Mouse (Mus musculus) forebrain, postnatal 0 days (tissue): Measurements from ENCODE around the gene Cc2d2a. TPM values are rescaled to one million over a fixed set of nuclear protein-coding genes. Genes with fewer than 3 reads are reported as not detected.

Experiments
- ATAC-seq: fragments of 200-750 bp; cut with Nextera tagmentation; 2 replicates; pipeline ENCODE4 v1.8.0; 2017; ENCODE audit warnings: mild to moderate bottlenecking, moderate library complexity
- DNase-seq: peaks from one replicate; pipeline ENCODE4 v3.0.0-alpha.2; 2015
- H3K27ac ChIP-seq: fragments of 300-500 bp; sonication (generic); 2 replicates; pipeline ENCODE4 v1.5.1; 2014; ENCODE audit warnings: low read depth, mild to moderate bottlenecking, antibody characterized with exemption, low read length, moderate library complexity, mixed read lengths
- H3K27me3 ChIP-seq: fragments of 300-500 bp; sonication (generic); 2 replicates; pipeline ENCODE4 v1.6.1; 2014; ENCODE audit warnings: mild to moderate bottlenecking, low read length, mixed read lengths; ENCODE audit not compliant: insufficient read depth
- H3K36me3 ChIP-seq: fragments of 300-500 bp; sonication (generic); 2 replicates; pipeline ENCODE4 v1.6.1; 2014; ENCODE audit warnings: mild to moderate bottlenecking, moderate library complexity; ENCODE audit not compliant: insufficient read depth
- H3K4me1 ChIP-seq: fragments of 300-500 bp; sonication (generic); 2 replicates; pipeline ENCODE4 v1.6.1; 2014; ENCODE audit warnings: antibody characterized with exemption; ENCODE audit not compliant: insufficient read depth
- H3K4me2 ChIP-seq: fragments of 300-500 bp; sonication (generic); 2 replicates; pipeline ENCODE4 v1.6.1; 2014; ENCODE audit warnings: low read depth, mild to moderate bottlenecking, moderate library complexity
- H3K4me3 ChIP-seq: fragments of 300-500 bp; sonication (generic); 2 replicates; pipeline ENCODE4 v1.5.1; 2014; ENCODE audit warnings: low read depth, low read length, mixed read lengths
- H3K9ac ChIP-seq: fragments of 300-500 bp; sonication (generic); 2 replicates; pipeline ENCODE4 v1.6.1; 2014; ENCODE audit warnings: mild to moderate bottlenecking
- H3K9me3 ChIP-seq: fragments of 300-500 bp; sonication (generic); 2 replicates; pipeline ENCODE4 v1.6.1; 2016; ENCODE audit warnings: low read length
- CTCF ChIP-seq: sonication (generic); IDR thresholded peaks from 2 replicates; pipeline ENCODE4 v1.5.1; 2016; ENCODE audit warnings: antibody characterized with exemption, control low read depth, low read depth
- WGBS: fragments of 180-500 bp; shearing (Covaris S2); extraction: QIAGEN DNeasy Blood & Tissue Kit; methylation state at CpG from one replicate; pipeline ENCODE4 v1.1.7; 2014; 5-methylcytosine and 5-hydroxymethylcytosine counted together
- polyA plus RNA-seq: library from polyadenylated mRNA; unstranded; fragments of >200 nt; fragmentation: Nextera tagmentation; extraction: Ambion mirVana; gene quantifications from 2 replicates; pipeline ENCODE4 v1.2.1, GENCODE M21; 2015
- total RNA-seq: library from RNA; depleted of rRNA; stranded (reverse); fragments of >200 nt; gene quantifications from 2 replicates; pipeline ENCODE4 v1.2.3, GENCODE M21; 2014; rRNA removed

The Cc2d2a gene
- total and polyA plus RNA-seq, 2 experiments from 2014 or later: 5.6 to 10.2 TPM

DNA sequence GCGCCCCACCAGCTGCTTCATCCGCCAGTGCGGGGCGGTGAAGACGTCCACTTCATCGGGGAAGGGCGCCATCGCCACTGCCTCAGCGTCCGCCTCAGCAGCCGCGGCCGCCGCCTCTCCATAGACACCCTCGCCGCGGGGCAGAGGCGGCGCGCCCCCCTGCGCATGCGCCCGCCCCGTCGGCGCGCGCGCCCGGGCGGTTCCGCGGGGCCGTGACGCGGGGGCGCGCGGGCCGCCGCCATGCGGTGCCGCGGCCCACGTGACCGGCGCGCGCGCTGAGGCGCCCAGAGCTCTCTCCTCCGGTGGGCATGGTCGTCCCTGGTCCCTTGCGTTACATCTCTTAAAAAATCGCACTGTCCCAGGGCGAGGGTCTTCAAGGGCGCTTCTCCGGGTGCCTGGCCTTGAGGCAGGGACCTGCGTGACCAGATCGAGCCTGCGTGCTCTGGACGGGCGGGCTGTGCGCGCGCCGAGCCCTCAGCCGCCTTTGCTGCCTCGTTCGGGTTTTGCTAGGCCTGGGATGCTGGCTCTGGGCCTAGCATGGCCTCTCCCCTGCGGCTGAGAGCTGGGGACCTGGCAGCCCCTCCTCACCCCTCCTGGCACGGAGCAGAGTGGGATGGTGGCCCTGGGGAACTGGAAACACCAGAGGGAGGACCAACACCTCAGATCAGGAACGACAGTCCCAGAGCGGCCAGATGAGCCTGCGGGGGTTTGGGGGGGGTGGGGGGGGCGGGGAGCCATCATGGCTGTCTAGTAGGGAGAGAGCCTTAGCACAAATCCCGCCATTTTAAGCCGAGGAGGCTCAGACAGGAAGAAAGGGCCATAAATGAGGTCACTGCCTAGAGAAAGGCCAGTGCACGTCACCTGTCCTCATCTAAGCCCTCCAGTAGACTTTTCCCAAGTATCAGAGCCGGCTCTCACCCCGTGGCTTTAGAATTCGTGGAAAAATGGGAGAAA, 120.1 kb downstream of the Cc2d2a start:
- peak overlapping the region; percentile 95 for H3K4me2 ChIP-seq
- ATAC-seq: peak; percentile 92

DNA sequence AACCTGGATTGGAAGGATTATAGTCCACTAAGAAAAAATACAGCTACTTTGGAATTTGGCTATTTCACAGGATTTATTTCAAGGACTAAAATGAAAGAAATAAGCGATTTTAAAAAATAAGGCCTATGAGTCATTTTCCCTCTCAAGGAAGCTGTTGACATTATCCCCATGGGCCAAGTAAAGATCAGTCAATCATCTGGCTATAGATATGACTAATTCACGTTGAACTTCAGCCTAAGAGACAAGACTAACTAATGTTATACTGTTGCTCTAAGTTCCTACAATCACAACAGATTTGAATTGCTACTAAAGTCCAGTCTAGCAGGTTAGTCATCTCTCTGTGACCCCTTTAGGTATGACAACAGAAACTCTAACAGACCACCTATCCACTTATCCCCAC, 121.8 kb downstream of the Cc2d2a start:
- ATAC-seq (no peak), DNase-seq (no peak)
- Histone ChIP-seq H3K4me3 (no peak overlapping the region), H3K9ac (no peak overlapping the region), H3K27ac (no peak overlapping the region), H3K36me3 (no peaks in the 10 kb centered on the region), H3K4me1 (peaks cover 21% of the 10 kb centered on the region; the same call in 1 of the 2 replicates), H3K4me2 (no peak overlapping the region), H3K9me3 (no peaks in the 10 kb centered on the region), H3K27me3 (no peaks in the 10 kb centered on the region)
- 93% methylated on average over 2 of the region's 2 CpGs for WGBS
- no peak for TF ChIP-seq CTCF

More for the DNA sequence above, 120.1 kb downstream of the Cc2d2a start:
- H3K4me3 ChIP-seq: peak overlapping the region; percentile 85
- H3K36me3 ChIP-seq: no peaks in the 10 kb centered on the region
- peaks cover 23% of the 10 kb centered on the region; the same call in 1 of the 2 replicates for H3K4me1 ChIP-seq
- no peak for TF ChIP-seq CTCF
- H3K27me3 ChIP-seq: no peaks in the 10 kb centered on the region
- H3K9me3 ChIP-seq: no peaks in the 10 kb centered on the region
- H3K9ac ChIP-seq: peak overlapping the region; percentile 99
- peak; percentile 94 for DNase-seq
- peak overlapping the region; percentile 100 for H3K27ac ChIP-seq
- 8% methylated on average over 74 of the region's 82 CpGs for WGBS

DNA sequence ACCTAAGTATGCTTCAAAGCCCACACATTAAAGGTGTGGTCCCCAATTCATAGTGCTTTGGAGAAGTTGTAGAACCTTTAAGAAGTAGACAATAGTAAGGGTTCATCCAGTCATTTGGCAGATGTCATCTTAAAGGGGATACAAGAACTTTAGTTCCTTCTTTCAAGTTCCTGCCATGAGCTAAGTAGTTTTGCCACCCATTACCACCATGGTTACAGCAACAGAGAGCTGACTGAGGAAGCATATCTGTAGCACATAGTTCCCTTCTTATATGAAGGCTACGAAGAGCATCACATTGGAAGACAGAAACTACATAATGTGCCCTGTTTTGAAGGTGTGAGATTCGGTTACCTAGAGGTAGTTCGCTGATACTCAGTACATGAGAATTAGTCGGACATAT, 124.5 kb downstream of the Cc2d2a start:
- Histone ChIP-seq H3K27me3 (no peaks in the 10 kb centered on the region), H3K9ac (no peak overlapping the region), H3K4me1 (peaks cover 4% of the 10 kb centered on the region; the same call in 1 of the 2 replicates), H3K9me3 (no peaks in the 10 kb centered on the region), H3K36me3 (no peaks in the 10 kb centered on the region), H3K27ac (no peak overlapping the region), H3K4me3 (no peak overlapping the region), H3K4me2 (no peak overlapping the region)
- ATAC-seq (no peak), DNase-seq (no peak)
- no peak for TF ChIP-seq CTCF
- 92% methylated on average over 4 of the region's 4 CpGs for WGBS

DNA sequence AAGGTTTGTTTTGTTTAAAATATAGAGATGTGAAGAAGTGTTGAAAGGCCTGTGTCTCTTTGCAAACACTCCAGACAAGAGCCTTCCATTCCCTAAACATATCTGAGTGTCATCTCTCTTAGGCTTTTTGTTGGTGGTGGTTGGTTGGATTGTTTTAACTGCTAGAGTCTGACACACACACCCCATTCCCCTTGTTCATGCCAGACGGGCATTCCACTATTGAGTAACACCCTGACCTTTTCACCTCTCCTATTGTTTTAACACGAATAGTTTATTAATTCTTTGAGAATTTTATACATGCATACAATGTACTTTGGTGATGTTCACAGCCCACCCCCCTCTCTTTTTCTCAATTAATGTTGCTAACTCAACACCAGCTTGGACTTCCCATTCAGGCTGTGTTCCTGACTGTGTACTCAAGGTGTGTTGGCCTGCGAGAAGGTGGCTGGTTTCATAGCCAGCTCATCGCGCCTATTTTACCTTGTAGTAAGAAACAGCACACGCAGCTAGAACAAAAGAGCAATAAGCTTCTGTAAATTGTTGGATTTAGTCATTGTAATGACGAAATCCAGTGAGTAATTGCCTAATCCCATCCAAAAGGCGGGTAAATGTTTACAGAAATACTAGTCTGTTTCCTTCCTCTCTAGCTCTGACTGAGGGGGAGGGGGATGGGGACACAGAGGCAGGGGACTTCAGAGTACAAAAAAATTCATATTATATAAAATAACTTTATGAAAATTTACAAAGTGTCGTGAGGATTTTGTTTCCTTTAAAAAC, 126.0 kb downstream of the Cc2d2a start:
- DNase-seq (no peak), ATAC-seq (no peak)
- no peaks in the 10 kb centered on the region for H3K9me3 ChIP-seq
- no peak overlapping the region for H3K27ac ChIP-seq
- no peaks in the 10 kb centered on the region for H3K27me3 ChIP-seq
- WGBS: 74% methylated on average over 9 of the region's 9 CpGs
- no peak overlapping the region for H3K4me3 ChIP-seq
- H3K36me3 ChIP-seq: no peaks in the 10 kb centered on the region
- no peak overlapping the region for H3K9ac ChIP-seq
- no peak overlapping the region for H3K4me2 ChIP-seq
- no peaks in the 10 kb centered on the region for H3K4me1 ChIP-seq
- no peak for TF ChIP-seq CTCF

Other genes starting within 250 kb of the Cc2d2a start
- 0.38 and 1.8 TPM in 2 replicates for gene C1qtnf7, start 146.8 kb upstream of the Cc2d2a start, total RNA-seq
- gene C1qtnf7, start 146.8 kb upstream of the Cc2d2a start, polyA plus RNA-seq: 1.1 and 1.9 TPM in 2 replicates
- gene Bst1, start 156.5 kb downstream of the Cc2d2a start, total RNA-seq: 0.08 and 0.76 TPM in 2 replicates
- 0.11 TPM in 1 of 2 replicates, not detected in the other for gene Bst1, start 156.5 kb downstream of the Cc2d2a start, polyA plus RNA-seq
- 124 and 132 TPM in 2 replicates for gene Fbxl5, start 159.3 kb downstream of the Cc2d2a start, total RNA-seq
- gene Fbxl5, start 159.3 kb downstream of the Cc2d2a start, polyA plus RNA-seq: 70.1 and 77.1 TPM in 2 replicates
- gene Cd38, start 206.2 kb downstream of the Cc2d2a start, total RNA-seq: 1.9 and 2.4 TPM in 2 replicates
- 1.9 and 2.3 TPM in 2 replicates for gene Cd38, start 206.2 kb downstream of the Cc2d2a start, polyA plus RNA-seq